Mouse (Mus musculus): ENCODE data around the gene Epdr1.
"Not testable (repeated sequence)": the region's sequence is repeated elsewhere in the genome, so short reads cannot be mapped to it uniquely, and the experiment has no call there.

The Epdr1 gene

GRCm38 (mm10) chr13:19603719-19604118 is 16.0 kb downstream of the Epdr1 start:
- no peak for DNase-seq

DNA sequence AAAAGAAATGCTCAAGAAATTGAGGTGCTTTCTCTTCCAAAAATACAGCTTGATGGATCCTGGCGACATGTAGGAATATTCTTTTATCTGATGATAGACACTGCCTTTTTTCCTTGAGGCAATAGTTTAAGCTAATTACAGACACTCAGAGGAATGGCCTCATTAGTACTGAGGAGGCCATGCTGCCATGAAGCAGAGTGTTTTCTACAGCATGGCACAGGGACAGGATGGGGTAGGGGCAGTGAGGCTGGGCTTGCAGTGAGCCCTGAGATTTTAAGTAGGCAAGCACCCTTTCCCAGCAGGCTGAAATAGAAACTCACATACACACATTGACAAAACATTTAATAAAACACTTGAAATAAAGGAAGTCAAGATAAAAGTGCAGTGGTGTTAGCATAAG is 17.2 kb downstream of the Epdr1 start:
- no peak for DNase-seq

GRCm38 (mm10) chr13:19599242-19599641 is 20.5 kb downstream of the Epdr1 start:
- no peak for DNase-seq

DNA sequence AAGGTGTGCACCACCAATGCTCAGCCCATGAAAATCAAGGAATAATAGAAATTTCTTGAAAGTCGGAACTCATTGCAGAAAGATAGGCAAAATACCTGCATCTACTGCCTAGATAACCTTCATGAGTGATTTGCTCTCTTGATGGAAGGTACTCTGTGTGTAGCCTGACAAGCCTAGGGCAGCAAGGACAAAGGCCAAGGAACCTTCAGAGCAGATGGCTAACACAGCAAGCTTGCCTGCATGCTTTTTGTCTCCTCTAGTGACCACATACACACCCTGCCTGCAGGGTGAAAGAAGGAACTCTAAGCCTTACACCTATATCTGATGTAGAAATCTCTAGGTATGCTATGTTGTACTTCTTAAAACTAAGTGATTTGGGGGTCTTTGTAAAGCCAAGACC is 24.6 kb downstream of the Epdr1 start:
- no peak for DNase-seq

- DNase-seq = no peak
Measured at GRCm38 (mm10) chr13:19590996-19591759, 28.5 kb downstream of the Epdr1 start.

DNA sequence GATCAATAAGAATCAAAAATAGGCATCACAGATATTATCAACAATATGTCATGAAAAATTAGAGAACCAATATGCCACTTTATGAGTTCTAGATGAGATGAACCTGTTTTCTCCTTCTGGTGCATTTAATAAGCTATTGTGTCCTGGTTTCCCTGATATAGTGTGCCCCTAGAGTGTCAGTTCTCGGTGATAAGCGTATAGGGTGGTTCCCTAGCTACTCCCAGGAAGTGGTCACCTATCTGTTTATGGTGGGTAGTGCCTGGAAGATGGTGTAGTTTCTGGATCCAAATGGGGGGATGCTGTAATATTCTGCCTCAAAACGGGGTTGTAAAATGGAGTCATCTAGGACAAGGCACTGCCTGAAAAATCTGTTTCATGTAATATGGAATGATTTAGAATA is 43.8 kb downstream of the Epdr1 start:
- DNase-seq = no peak

DNA sequence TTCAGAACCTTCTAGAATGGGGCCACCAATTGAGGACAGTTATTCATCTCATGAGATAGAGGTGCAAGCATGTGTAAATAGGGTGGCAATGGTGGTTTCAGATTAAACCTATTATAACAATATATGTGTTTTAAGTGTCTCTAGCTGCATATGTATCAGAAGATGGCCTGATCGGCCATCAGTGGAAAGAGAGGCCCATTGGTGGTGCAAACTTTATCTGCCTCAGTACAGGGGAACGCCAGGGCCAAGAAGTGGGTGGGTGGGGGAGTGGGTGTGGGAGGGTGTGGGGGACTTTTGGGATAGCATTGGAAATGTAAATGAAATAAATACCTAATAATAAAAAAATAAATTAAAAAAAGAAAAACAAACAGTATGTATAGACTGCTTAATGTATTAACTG is 45.0 kb downstream of the Epdr1 start:
- DNase-seq = not testable (repeated sequence)

DNA sequence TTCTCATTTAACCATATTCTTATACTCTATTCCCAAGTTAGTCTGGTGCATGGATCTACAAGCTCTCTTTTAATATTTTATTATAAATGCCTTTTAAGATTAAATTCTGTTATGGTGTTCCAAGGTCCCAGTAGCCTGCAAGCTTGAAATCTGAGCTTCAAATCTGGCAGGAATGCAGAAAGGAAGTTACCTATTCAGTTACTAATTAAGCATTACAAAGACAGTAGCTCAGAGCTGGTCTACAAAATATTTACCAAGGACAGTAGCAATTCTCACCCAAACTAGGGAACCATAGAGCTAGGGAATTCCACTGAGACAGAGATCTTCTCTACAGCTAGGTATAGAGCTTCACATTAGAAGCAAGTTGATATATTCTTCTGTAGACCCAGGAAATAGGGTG is 49.6 kb downstream of the Epdr1 start:
- DNase-seq = not testable (repeated sequence)

GRCm38 (mm10) chr13:19562510-19562909 is 57.2 kb downstream of the Epdr1 start:
- no peak for DNase-seq

DNA sequence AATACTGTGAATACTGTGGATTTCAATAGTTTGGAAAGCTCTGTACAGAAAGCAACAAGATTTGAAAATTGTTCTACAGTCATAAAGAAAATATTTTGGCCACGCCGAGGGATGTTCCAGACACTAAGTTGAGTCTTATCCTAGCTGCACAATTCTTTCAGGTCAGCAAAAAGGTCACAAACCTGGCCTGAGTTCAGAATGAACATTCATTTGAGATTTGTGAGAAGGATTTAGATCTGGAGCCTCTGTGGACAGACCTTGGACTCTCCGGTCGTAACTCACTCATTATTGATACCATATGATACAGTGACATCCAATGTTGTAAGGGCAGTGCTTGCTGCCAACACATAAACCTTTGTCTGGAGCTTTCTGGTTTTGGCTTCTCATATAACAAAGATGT is 64.3 kb downstream of the Epdr1 start:
- DNase-seq = no peak

All from layer of hippocampus, adult 9-11 months (tissue).